Mouse (Mus musculus) liver, adult 2 months (tissue): ENCODE measurements at regions not wholly inside any gene's neighbourhood (a gene's known extent, or its start where the extent isn't known, plus 50 kb on each side); places are given as distances from the start of the nearest gene placed in this dataset.
A peak's percentile ranks its signal among the peaks of the same experiment; 100 is the strongest.

ENCODE experiments used
- DNase-seq: peaks from one replicate; pipeline ENCODE4 v3.0.0-alpha.2; 2011; ENCODE audit warnings: low read depth, low spot score; ENCODE audit errors: extremely low read depth
- H3K27ac ChIP-seq: fragments of 200-500 bp; replicated peaks from 2 replicates; pipeline ENCODE4 v1.5.1; 2012; ENCODE audit warnings: low read depth, mild to moderate bottlenecking, control low read depth, inconsistent platforms, low read length; ENCODE audit not compliant: insufficient read depth
- H3K27me3 ChIP-seq: fragments of 200-500 bp; 2 replicates; pipeline ENCODE4 v1.6.1; 2012; ENCODE audit warnings: mild to moderate bottlenecking, moderate library complexity, low read length, inconsistent platforms; ENCODE audit not compliant: control insufficient read depth, insufficient read depth
- H3K36me3 ChIP-seq: fragments of 200-500 bp; 2 replicates; pipeline ENCODE4 v1.6.1; 2012; ENCODE audit warnings: low read length, inconsistent platforms; ENCODE audit not compliant: control insufficient read depth, insufficient read depth
- H3K4me1 ChIP-seq: fragments of 200-500 bp; 2 replicates; pipeline ENCODE4 v1.6.1; 2011; ENCODE audit warnings: low read length; ENCODE audit not compliant: control insufficient read depth, insufficient read depth
- H3K4me3 ChIP-seq: fragments of 200-500 bp; 2 replicates; pipeline ENCODE4 v1.5.1; 2011; ENCODE audit warnings: low read depth, mild to moderate bottlenecking, control low read depth, low read length, moderate library complexity; ENCODE audit not compliant: insufficient read depth
- H3K79me2 ChIP-seq: fragments of 200-500 bp; 2 replicates; pipeline ENCODE4 v1.6.1; 2012; ENCODE audit warnings: inconsistent platforms, mild to moderate bottlenecking, low read length, moderate library complexity; ENCODE audit not compliant: control insufficient read depth, insufficient read depth
- H3K9ac ChIP-seq: fragments of 200-500 bp; 2 replicates; pipeline ENCODE4 v1.6.1; 2012; ENCODE audit warnings: low read depth, mild to moderate bottlenecking, control low read depth, inconsistent platforms, low read length
- CTCF ChIP-seq: fragments of 200-500 bp; IDR thresholded peaks from 2 replicates; pipeline ENCODE4 v1.5.1; 2011; ENCODE audit warnings: low read depth, low read length, control low read depth
- POLR2A ChIP-seq: fragments of 200-500 bp; IDR thresholded peaks from 2 replicates; pipeline ENCODE4 v1.6.1; 2011; ENCODE audit warnings: low read length, control low read depth; ENCODE audit not compliant: insufficient read depth; ENCODE audit errors: extremely low read depth
- WGBS: fragments of 180-500 bp; shearing (Covaris S2); methylation state at CpG from one replicate; pipeline ENCODE4 v1.1.7; 2018; 5-methylcytosine and 5-hydroxymethylcytosine counted together

DNA sequence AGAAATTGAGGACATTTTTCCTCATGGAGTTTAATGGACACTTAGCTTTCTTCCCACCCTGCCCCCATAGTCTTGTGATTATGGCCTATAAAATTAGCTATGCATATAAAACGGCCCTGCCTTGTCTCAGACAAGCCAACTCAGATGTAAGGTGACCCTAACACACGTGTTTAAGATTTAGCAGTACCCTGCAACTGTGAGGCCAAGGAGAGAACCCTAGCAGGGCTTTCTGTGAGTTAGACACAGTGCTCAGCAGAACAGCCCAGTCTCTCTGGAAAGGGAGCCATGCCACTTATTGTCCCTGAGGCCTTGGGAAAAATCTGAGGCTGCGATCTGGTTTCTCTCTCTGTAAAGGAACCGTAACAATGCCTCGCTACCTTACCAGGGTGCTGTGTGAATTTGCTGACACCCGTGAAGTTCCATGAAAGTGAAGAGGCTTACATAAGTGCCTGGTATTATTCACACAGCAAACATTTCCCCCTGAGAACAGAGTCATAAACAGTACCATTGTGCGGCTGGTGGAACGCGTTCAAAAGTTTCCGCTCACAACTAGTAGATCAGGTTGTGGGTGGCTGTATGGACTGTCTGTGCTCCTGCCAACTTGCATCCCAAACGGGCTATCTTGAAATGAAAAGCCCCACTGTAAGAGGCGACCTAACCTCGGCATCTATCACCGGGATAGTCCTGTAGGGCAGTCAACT is 162.3 kb upstream of the Ankrd55 start:
- Histone ChIP-seq H3K27me3 (no peaks in the 10 kb centered on the region), H3K79me2 (no peaks in the 10 kb centered on the region), H3K4me1 (peaks cover 4% of the 10 kb centered on the region), H3K9ac (no peak overlapping the region), H3K27ac (no peak overlapping the region), H3K36me3 (no peaks in the 10 kb centered on the region), H3K4me3 (no peak overlapping the region)
- WGBS = 94% methylated on average over 14 of the region's 14 CpGs
- DNase-seq = no peak
- TF ChIP-seq POLR2A (no peak), CTCF (no peak)

DNA sequence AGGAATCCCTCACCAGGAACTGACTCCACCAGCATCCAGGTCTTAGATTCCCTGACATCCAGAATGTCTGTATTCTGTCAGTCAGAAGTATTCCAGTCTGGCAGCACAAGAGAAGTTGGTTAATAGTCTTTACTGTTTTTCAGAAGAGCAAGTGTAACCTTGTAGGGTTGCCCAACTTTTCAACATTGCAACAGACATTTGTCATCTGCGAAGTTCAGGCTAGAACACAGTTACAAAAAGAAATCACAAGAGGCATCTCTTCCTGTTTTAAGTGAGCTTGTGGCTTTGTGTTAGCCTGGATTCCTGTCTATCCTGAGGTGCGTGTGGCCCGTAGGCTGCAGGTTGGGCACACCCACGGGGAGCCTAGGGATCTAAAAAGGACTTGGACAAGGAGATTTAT is 158.0 kb upstream of the Ankrd55 start:
- WGBS = 39% methylated on average over 4 of the region's 4 CpGs
- Histone ChIP-seq H3K27ac (peak overlapping the region; percentile 48; the same call in 1 of the 2 replicates), H3K36me3 (no peaks in the 10 kb centered on the region), H3K4me3 (no peak overlapping the region), H3K27me3 (no peaks in the 10 kb centered on the region), H3K9ac (no peak overlapping the region), H3K4me1 (peaks cover 4% of the 10 kb centered on the region), H3K79me2 (no peaks in the 10 kb centered on the region)
- peak; percentile 90 for DNase-seq
- no peak for TF ChIP-seq POLR2A
- TF ChIP-seq CTCF = no peak

DNA sequence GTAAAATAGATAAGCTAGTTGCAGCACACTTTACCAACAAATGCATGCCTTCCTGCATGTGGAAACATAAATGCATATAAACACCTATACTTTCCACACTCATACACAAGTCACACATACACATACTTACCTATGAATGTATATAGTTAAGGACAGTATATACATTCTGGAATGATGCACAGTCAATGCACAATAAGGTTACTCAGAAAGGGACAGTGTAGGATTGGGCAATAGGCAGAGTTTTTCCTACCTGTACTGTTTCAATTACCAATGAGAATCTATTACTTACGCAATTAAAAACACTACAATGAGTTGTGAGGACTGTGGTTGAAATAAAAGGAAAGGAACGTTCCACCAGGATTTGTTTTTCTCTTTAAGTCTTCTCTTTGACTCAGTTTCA is 157.5 kb upstream of the Ankrd55 start:
- WGBS = 40% methylated on average over 2 of the region's 2 CpGs
- TF ChIP-seq POLR2A (no peak), CTCF (no peak)
- no peaks in the 10 kb centered on the region for H3K79me2 ChIP-seq
- H3K4me3 ChIP-seq = no peak overlapping the region
- H3K27ac ChIP-seq = no peak overlapping the region
- H3K36me3 ChIP-seq = no peaks in the 10 kb centered on the region
- no peak overlapping the region for H3K9ac ChIP-seq
- H3K27me3 ChIP-seq = no peaks in the 10 kb centered on the region
- peaks cover 4% of the 10 kb centered on the region for H3K4me1 ChIP-seq
- peak; percentile 63 for DNase-seq

DNA sequence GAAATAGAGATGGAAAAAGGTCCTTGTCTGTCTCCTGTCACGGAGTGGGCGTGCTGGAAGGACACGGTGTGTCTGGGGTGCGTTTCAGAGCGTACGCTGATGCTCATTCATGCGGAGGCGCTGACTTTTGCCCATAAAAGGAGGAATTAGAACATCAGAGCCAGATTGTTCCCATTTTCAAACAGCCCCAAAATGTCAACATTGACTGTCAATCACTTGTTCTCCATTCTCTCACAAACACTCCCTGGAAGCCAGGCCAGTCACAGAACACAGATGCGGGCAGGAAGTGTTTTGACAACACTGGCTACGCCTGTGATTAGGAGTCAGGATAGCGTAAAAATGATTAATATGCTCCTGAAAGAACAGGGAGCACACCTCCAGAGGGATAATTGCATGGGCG is 157.1 kb upstream of the Ankrd55 start:
- Histone ChIP-seq H3K4me3 (no peak overlapping the region), H3K27ac (no peak overlapping the region), H3K27me3 (no peaks in the 10 kb centered on the region), H3K4me1 (peaks cover 4% of the 10 kb centered on the region), H3K9ac (no peak overlapping the region), H3K79me2 (no peaks in the 10 kb centered on the region), H3K36me3 (no peaks in the 10 kb centered on the region)
- no peak for DNase-seq
- TF ChIP-seq CTCF = no peak
- TF ChIP-seq POLR2A = no peak
- WGBS = 77% methylated on average over 12 of the region's 12 CpGs

DNA sequence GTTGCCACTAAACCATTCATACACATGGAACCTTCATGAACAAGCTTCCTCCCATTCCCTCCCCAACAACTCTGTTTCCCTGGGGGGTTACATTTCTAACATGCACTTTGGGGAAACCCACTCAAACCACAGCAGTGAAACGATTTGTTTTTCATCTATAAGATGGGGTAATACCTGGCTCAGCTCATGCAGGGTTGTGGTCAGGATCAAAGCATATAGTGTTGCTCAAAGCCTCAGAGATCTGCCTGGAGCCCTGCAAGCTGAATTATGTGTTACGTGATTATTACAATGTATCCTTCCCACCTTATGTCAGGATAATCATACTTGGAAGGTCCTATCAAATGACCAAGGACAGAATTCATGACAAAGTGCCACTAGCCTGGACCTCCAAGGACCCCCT is 154.5 kb upstream of the Ankrd55 start:
- Histone ChIP-seq H3K79me2 (no peaks in the 10 kb centered on the region), H3K36me3 (no peaks in the 10 kb centered on the region), H3K9ac (no peak overlapping the region), H3K27ac (no peak overlapping the region), H3K4me1 (peaks cover 4% of the 10 kb centered on the region), H3K4me3 (no peak overlapping the region), H3K27me3 (no peaks in the 10 kb centered on the region)
- 81% methylated on average over 2 of the region's 2 CpGs for WGBS
- TF ChIP-seq POLR2A (no peak), CTCF (no peak)
- no peak for DNase-seq

DNA sequence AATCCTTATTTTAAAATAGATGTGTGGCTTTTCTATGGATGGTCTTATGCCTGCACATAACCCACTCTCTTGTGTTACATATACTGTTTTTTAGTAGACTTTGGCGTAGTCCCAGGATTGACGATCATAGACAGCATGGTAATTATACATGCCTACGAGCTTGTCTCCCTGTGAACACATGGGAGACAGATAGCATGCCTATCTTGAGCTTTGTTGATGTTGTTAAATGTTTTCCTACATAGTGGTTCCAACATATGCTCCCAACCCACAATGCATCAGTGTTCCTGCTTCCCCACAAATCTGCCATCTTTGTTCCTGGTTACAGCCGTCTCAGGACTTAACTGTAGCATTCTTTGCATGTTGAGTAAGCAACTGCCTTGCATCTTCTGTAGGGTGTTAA is 153.6 kb upstream of the Ankrd55 start:
- Histone ChIP-seq H3K4me1 (peaks cover 4% of the 10 kb centered on the region), H3K4me3 (no peak overlapping the region), H3K36me3 (no peaks in the 10 kb centered on the region), H3K79me2 (no peaks in the 10 kb centered on the region), H3K27ac (no peak overlapping the region), H3K27me3 (no peaks in the 10 kb centered on the region), H3K9ac (no peak overlapping the region)
- TF ChIP-seq POLR2A (no peak), CTCF (no peak)
- DNase-seq = no peak
- whole genome bisulfite sequencing = 91% methylated on average over 4 of the region's 4 CpGs
